Mouse (Mus musculus): ENCODE data around the gene Cdh23.

DNA sequence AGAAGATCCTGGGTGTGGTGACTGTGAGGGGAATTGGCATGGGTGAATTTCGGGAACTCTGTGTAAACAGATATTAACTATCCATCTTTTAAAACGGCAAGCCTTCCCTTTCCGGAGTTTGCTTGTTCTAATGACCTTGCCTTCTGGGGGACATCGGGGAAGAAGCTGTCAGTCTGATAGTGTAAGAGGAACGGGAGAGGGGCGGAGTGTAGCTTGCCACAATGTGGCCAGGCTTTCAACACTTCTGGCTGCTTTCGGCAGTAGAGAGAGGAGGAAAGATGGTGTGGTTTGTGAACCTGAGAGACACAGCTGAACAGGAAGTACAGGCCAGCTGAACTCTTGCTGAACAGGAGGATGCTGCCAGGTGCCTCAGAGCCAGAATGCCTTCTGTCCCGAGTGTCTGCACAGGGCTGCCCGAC, 306.8 kb downstream of the Cdh23 start:
- TF ChIP-seq CTCF (IDR thresholded peaks at IDR 0.05; ENCODE audit: low read depth) (no peak), EP300 (IDR thresholded peaks at IDR 0.05; ENCODE audit: low read depth) (no peak)

Data from heart, postnatal 0 days (tissue).